Mouse (Mus musculus) inflammation-experienced regulatory T-cells, adult 6 months (primary cell): ENCODE results near the gene Apmap. TPM values are rescaled to one million over a fixed set of nuclear protein-coding genes. Genes with fewer than 3 reads are reported as not detected.
A peak's percentile ranks its signal among the peaks of the same experiment; 100 is the strongest.
"Not testable (repeated sequence)": the region's sequence is repeated elsewhere in the genome, so short reads cannot be mapped to it uniquely, and the experiment has no call there.

Source experiments
- ATAC-seq: one replicate; pipeline ENCODE4 v1.8.0; 2017
- polyA plus RNA-seq, 3 experiments: library from polyadenylated mRNA; unstranded; fragments of 100-300 nt; shearing (Covaris generic); gene quantifications; one replicate each; pipeline ENCODE4 v1.2.1; 2017

Apmap gene
- polyA plus RNA-seq, 3 experiments from 2014 or later: 14.9 to 16.8 (median 15.8) TPM

- ATAC-seq: no peak
These were observed 1.7 kb upstream of the Apmap start for GRCm38 (mm10) chr2:150610097-150610496.

DNA sequence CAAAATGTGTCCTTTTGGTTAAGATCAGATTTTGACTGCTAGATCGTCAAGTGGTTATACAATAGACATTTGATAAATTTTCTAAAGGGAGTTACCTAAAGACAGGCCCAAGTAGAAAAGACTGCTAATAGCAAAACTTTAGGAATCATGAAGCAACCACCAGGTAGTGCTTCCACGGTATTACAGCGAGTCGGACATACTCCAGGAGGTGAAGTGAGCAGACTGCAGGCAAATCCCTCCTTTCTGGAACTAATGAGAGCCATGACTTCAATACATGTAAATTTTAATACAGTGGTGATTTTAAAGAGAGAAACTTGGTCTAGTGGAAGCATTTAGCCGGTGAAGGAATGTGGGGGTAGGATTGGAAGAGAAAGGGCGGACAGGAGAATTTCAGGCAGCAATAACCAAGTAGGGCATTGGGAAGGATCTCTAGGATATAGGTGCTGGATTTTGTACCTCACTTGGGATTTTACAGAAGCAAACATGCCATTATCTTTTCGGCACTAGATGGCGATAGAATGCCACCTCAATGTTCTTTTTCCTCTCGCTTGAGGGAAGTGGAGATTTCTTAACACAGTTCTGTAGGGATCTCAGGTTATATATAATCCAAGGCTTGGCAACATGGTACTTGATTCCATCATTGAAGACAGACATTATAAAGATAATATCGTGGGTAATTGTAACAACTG, 649 bp upstream of the Apmap start:
- peak; percentile 63 for ATAC-seq

GRCm38 (mm10) chr2:150607086-150607485, 1.3 kb downstream of the Apmap start:
- no peak for ATAC-seq

DNA sequence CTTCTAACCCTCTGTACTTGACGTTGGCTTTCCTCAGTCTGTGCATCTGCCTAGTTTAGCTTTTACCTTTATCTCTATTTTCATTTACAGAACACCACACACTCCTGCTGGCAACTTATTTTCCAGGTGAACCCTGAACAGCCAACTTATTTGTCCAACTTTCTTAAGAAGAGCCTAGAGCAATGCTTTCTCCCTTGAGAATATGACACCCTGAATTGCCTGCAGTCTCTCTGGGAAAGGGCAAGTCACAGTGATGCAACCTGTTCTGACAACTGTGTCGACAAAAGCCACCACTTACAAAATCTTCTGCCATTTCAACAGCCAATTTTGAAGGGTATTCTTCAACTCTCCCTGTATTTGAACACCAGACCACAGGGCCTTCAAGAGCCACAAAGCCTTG, 3.6 kb downstream of the Apmap start:
- no peak for ATAC-seq

- ATAC-seq: no peak
These were observed 6.2 kb downstream of the Apmap start for GRCm38 (mm10) chr2:150602166-150602565.

DNA sequence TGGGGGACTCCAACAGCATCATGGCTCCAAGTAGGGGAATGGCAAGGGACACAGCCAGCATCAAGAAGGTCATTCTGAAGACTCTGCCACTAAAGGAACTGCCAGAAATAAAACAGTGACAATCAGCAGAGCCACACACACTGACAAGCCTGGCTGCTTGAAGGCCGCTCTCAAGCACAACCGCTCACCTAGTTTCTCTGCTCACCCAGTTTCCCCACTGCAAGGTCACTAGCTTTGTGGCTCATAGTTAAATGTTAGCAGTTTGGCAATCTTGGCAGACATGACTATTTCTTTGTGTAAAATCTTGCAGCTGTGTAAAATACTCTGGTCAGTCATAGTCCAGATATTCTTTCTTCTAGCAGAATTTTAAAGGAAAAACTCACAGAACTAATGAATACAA, 8.1 kb downstream of the Apmap start:
- ATAC-seq: no peak

GRCm38 (mm10) chr2:150595411-150596190, 12.8 kb downstream of the Apmap start:
- ATAC-seq: no peak

DNA sequence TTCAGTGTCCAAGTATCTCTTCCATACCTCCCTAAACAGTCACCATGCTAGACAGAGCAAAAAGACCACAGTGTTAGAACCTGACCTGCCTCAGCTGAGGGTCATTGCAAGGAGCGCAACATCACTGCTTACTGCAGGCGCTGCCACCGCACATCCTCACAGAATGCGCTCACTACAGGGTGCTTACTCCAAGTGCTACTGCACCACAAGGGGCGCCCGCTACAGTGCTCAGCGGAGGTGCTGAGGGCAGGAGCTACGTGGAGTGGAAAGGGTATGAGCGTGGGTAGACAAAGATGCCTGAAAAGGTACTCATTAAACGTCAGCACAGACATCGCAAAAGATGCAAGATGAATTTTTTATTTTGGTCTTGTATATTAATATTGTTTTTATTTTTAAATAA, 19.3 kb downstream of the Apmap start:
- ATAC-seq: no peak

- no peak for ATAC-seq
These were observed 28.7 kb downstream of the Apmap start for GRCm38 (mm10) chr2:150579628-150580027.

DNA sequence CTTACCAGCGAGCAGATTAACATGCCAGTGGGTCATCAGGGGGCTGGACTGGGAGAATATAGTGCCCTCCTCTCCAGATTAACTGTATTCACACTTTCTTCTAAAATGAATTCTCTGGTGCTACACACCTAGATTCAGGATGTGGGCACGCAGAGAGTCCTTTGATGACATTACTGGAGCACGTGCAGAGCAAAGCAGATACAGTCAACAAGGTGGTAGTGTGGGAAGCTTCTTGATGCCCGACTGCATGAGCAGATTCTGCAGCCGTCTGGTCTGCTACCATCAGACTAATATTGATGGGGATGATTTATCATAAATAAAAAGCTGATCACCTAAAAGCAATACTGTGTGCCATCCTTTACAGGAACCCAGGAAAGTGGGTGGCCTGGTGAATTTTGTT, 29.8 kb downstream of the Apmap start:
- peak; percentile 98 for ATAC-seq

- no peak for ATAC-seq
These were observed 32.1 kb downstream of the Apmap start for GRCm38 (mm10) chr2:150576256-150576655.

- ATAC-seq: no peak
These were observed 35.9 kb downstream of the Apmap start for GRCm38 (mm10) chr2:150572463-150572862.

GRCm38 (mm10) chr2:150570761-150571160, 37.6 kb downstream of the Apmap start:
- ATAC-seq: no peak

DNA sequence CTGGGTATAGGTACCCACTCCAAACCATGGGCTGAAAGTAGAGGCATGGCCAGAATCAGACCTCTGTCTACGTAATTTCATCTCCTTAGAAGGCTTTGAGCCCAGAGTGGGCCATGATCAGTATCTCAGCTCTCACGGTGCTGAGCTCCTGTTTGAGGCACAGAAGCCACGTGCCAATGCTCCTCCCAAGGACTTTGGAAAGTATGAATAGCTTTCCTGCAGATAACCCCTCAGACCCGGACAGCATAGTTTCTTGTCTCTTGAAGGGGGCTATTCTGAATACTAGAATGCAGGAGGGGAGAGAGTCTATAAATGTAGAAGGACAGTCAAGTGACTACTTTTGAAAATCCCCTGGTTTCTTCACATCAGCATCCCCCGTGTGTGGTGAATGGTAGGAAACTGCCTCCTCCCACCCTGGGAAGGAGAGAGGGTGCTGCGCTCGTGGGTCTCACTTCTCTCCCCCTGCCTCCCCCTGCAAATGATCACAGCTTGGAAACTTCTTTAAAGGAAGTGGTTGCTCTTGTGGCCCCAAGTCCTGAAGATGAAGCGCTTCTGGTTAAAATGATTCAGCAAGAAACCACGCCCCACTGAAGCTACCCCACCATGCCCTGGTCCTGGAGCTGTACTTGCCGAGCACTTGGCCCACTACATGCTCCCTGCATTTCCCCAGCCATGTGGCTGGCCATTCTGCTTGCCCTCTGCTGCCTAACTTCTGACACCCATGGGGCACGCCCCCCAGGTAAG, 38.3 kb downstream of the Apmap start, which contains the start of gene Cst7:
Gene Cst7 (plus strand): TSS at position 569 of the 744 bp plus-strand sequence.
- peak; percentile 92 for ATAC-seq

DNA sequence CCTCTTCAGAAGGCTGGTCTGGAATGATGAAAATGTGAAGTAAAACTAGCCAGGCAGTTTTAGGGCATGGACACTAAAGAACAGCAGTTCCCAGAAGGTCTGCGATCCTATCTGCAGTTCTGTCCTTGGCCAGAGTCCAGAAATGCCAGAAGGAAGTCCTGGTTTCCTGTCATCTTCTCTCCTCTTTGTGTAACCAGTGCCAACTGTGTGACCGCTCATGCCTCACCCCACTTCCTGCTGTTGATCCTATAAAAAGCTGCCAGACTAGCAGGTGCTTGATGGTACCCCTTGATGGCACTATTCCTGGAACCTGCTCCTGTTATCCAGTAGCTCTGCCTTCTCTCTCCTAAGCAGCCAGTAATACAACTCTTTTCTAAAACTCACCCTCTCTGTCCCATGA, 41.3 kb downstream of the Apmap start:
- ATAC-seq: no peak

DNA sequence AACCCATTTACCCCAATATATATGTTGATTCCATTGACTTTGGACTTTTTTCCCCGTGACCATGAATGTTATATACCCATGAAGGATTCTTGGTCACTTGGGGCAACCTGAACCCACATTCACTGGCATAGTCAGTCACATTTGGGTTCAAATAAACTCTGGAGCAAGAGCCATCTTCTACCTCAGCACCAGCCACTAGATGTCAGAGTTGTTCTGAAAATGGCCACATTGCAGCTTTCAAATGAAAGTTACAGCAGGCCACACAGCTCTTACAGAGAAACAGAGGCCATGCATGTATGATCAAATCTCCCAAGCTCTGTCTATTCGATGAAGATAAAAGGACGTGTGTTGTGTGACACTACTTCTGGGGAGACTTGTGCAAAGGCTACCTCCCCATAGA, 49.8 kb downstream of the Apmap start:
- peak; percentile 98 for ATAC-seq

GRCm38 (mm10) chr2:150549576-150549975, 58.8 kb downstream of the Apmap start:
- ATAC-seq: not testable (repeated sequence)

Other genes starting within 250 kb of the Apmap start
- gene 3300002I08Rik, start 245.8 kb downstream of the Apmap start, polyA plus RNA-seq: 10 to 100 TPM in 1 of 3 experiments, 1 to 10 TPM in 2; 7.1 to 15.9 (median 9.0) TPM
- gene Zfp442, start 157.1 kb downstream of the Apmap start, polyA plus RNA-seq: 10 to 100 TPM in 1 of 3 experiments, 1 to 10 TPM in 2; 8.1 to 16.4 (median 9.3) TPM
- gene Zfp345, start 123.5 kb downstream of the Apmap start, polyA plus RNA-seq: under 1 TPM in 2 of 3 experiments, not detected in 1; 0.33 to 0.43 TPM
- 100 to 1,000 TPM; 241 to 305 (median 284) TPM for gene Cst7, start 38.2 kb downstream of the Apmap start, polyA plus RNA-seq
- gene Acss1, start 59.9 kb upstream of the Apmap start, polyA plus RNA-seq: 10 to 100 TPM in 2 of 3 experiments, 1 to 10 TPM in 1; 7.4 to 18.7 (median 13.7) TPM
- gene Vsx1, start 80.8 kb upstream of the Apmap start, polyA plus RNA-seq: not detected
- gene Entpd6, start 140.5 kb upstream of the Apmap start, polyA plus RNA-seq: 10 to 100 TPM; 20.2 to 37.4 (median 35.8) TPM
- 10 to 100 TPM; 45.0 to 48.4 (median 46.1) TPM for gene Pygb, start 178.2 kb upstream of the Apmap start, polyA plus RNA-seq